Mouse (Mus musculus) stomach, embryonic 16.5 days (tissue): ENCODE data around the gene Clhc1. TPM values are rescaled to one million over a fixed set of nuclear protein-coding genes. Genes with fewer than 3 reads are reported as not detected.

ENCODE experiments used
- ATAC-seq: fragments of 200-750 bp; cut with Nextera tagmentation; 2 replicates; pipeline ENCODE4 v1.8.0; 2017; ENCODE audit warnings: moderate number of reproducible peaks, moderate TSS enrichment; ENCODE audit not compliant: insufficient read depth, low FRiP score
- H3K27ac ChIP-seq: fragments of 300-500 bp; sonication (generic); 2 replicates; pipeline ENCODE4 v1.5.1; 2014; ENCODE audit warnings: low read length
- H3K27me3 ChIP-seq: fragments of 300-500 bp; sonication (generic); 2 replicates; pipeline ENCODE4 v1.6.1; 2014; ENCODE audit warnings: low read length, control low read depth, mixed read lengths; ENCODE audit not compliant: control insufficient read depth, insufficient read depth
- H3K36me3 ChIP-seq: fragments of 300-500 bp; sonication (generic); 2 replicates; pipeline ENCODE4 v1.6.1; 2014; ENCODE audit warnings: low read length; ENCODE audit not compliant: control insufficient read depth, insufficient read depth
- H3K4me1 ChIP-seq: fragments of 300-500 bp; sonication (generic); 2 replicates; pipeline ENCODE4 v1.6.1; 2014; ENCODE audit warnings: low read length, control low read depth, mixed read lengths; ENCODE audit not compliant: control insufficient read depth, insufficient read depth
- H3K4me2 ChIP-seq: fragments of 300-500 bp; sonication (generic); 2 replicates; pipeline ENCODE4 v1.6.1; 2014; ENCODE audit warnings: low read depth, low read length, mixed read lengths
- H3K4me3 ChIP-seq: fragments of 300-500 bp; sonication (generic); replicated peaks from 2 replicates; pipeline ENCODE4 v1.5.1; 2014; ENCODE audit warnings: mild to moderate bottlenecking, low read length
- H3K9ac ChIP-seq: fragments of 300-500 bp; sonication (generic); 2 replicates; pipeline ENCODE4 v1.6.1; 2014; ENCODE audit warnings: low read length
- H3K9me3 ChIP-seq: fragments of 300-500 bp; sonication (generic); replicated peaks from 2 replicates; pipeline ENCODE4 v1.6.1; 2016; ENCODE audit warnings: low read length, control low read depth; ENCODE audit not compliant: control insufficient read depth
- WGBS: fragments of 180-500 bp; shearing (Covaris S2); extraction: QIAGEN DNeasy Blood & Tissue Kit; methylation state at CpG from one replicate; pipeline ENCODE4 v1.1.7; 2014; 5-methylcytosine and 5-hydroxymethylcytosine counted together
- polyA plus RNA-seq: library from polyadenylated mRNA; unstranded; fragments of >200 nt; fragmentation: Nextera tagmentation; extraction: Ambion mirVana; gene quantifications from 2 replicates; pipeline ENCODE4 v1.2.1, GENCODE M21; 2015

Clhc1 gene
- polyA plus RNA-seq, 1 experiment from 2014 or later = 0.28 TPM

DNA sequence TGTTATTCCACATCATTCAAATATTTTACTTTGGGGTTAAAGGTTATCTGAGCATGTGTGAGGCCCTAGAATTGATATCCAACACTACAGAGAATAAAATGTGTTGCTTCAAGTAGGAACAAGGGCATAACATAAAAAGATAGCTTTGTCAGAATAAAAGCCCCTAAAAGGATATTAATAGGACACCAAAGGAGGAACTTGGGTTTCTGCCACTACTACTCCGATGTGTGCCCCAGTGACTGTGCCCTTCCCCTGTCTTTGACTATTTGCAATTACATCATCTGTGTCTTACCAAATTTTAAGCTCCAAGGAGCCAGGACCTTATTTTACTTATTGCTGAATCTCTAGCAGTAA is 1.7 kb downstream of the Clhc1 start:
- Histone ChIP-seq H3K4me1 (peaks cover 5% of the 10 kb centered on the region), H3K4me2 (no peak overlapping the region), H3K36me3 (peaks cover 11% of the 10 kb centered on the region), H3K27me3 (no peaks in the 10 kb centered on the region), H3K4me3 (no peak overlapping the region), H3K9me3 (no peaks in the 10 kb centered on the region), H3K27ac (no peak overlapping the region), H3K9ac (no peak overlapping the region)
- 89% methylated on average over 1 of the region's 1 CpGs for WGBS
- ATAC-seq = no peak

DNA sequence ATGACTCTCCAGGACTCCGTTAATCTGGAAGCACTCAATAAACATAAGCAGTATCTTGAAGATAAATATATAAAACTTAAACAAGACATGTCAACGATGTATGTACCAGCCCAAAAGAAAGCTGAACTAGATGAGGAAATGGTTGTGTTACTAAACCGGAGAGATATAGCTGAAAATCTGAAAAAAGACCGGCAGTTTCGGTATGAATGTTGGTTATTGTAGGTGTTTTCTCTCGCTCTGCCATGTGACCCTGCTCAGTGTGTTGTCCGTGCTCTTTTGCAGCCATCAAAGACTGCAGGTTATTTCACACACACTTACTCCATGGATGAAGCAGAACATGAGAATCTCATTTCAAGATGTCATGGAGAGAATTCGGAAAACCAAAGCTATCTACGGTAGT is 12.7 kb downstream of the Clhc1 start:
- WGBS = 82% methylated on average over 9 of the region's 9 CpGs
- no peaks in the 10 kb centered on the region for H3K36me3 ChIP-seq
- no peaks in the 10 kb centered on the region for H3K9me3 ChIP-seq

DNA sequence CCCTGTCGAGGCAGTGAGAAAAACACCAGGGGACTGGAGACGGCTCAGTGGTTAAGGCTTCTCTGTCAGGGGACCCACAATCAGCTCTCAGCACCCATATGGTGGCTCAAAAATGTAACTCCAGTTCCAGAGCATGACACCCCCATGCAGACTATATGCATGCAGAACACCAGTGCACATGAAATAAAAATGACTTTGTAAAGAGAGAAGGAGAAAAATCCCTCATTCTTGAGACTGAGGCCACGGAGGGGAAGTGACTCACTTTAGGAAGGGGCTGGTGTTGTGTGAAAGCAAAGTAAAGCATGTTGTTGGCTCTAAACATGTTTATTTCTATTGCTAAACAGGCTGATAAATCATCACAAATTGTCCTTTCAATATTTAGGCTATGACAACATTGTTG is 13.2 kb downstream of the Clhc1 start:
- WGBS = 78% methylated on average over 3 of the region's 3 CpGs
- H3K27ac ChIP-seq = no peak overlapping the region
- no peaks in the 10 kb centered on the region for H3K36me3 ChIP-seq
- no peak overlapping the region for H3K4me3 ChIP-seq
- no peaks in the 10 kb centered on the region for H3K4me1 ChIP-seq
- H3K9me3 ChIP-seq = no peaks in the 10 kb centered on the region
- H3K9ac ChIP-seq = no peak overlapping the region
- no peaks in the 10 kb centered on the region for H3K27me3 ChIP-seq
- no peak for ATAC-seq
- H3K4me2 ChIP-seq = no peak overlapping the region

More for the DNA sequence above, 12.7 kb downstream of the Clhc1 start:
- Histone ChIP-seq H3K9ac (no peak overlapping the region), H3K4me2 (no peak overlapping the region), H3K4me3 (no peak overlapping the region), H3K27ac (no peak overlapping the region), H3K4me1 (no peaks in the 10 kb centered on the region), H3K27me3 (no peaks in the 10 kb centered on the region)
- no peak for ATAC-seq

GRCm38 (mm10) chr11:29563406-29563805 is 15.7 kb downstream of the Clhc1 start:
- Histone ChIP-seq H3K9ac (no peak overlapping the region), H3K36me3 (no peaks in the 10 kb centered on the region), H3K4me3 (no peak overlapping the region), H3K27me3 (no peaks in the 10 kb centered on the region), H3K27ac (no peak overlapping the region), H3K4me1 (no peaks in the 10 kb centered on the region), H3K9me3 (no peaks in the 10 kb centered on the region), H3K4me2 (no peak overlapping the region)
- no peak for ATAC-seq
- 89% methylated on average over 2 of the region's 2 CpGs for whole genome bisulfite sequencing

DNA sequence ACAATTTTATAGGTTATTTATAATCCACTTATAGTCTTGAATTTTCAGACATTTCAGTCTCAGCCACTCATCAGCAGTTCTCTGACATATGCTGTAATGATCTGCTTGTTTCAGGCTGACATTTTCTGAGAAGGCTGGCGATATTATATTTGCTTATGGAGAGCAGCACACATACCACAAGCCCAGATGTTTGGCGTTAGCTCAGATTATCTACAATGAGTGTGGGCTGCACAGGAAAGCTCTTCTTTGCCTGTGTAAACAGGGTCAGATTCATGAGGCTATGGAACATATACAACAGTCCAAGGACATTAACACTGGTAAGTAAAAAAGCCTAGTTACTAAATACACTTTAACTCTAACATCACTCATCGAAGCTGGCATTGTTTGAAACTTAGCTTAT is 23.8 kb downstream of the Clhc1 start:
- no peak for ATAC-seq
- no peak overlapping the region for H3K4me3 ChIP-seq
- H3K4me1 ChIP-seq = no peaks in the 10 kb centered on the region
- 25% methylated on average over 3 of the region's 3 CpGs for WGBS
- H3K9me3 ChIP-seq = no peaks in the 10 kb centered on the region
- no peaks in the 10 kb centered on the region for H3K36me3 ChIP-seq
- H3K27me3 ChIP-seq = no peaks in the 10 kb centered on the region
- H3K9ac ChIP-seq = no peak overlapping the region
- H3K27ac ChIP-seq = no peak overlapping the region
- no peak overlapping the region for H3K4me2 ChIP-seq

DNA sequence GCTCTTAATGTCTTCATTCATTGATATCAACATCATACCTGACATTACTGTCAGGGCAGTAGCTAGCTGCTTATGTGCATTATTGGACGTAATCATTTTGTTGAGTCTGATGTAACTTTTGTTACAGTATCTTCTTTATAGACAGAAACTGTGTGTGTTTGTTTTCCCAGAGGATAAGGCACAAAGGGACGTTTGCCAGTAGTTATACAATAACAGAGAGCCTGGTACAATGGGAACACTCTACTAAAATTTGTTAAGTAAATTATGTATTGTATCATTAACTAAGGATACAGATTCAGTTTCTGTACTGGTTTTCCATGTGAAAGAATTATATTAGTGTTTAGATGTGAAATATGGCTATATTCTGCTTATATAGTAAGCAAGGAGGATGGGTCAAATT is 24.9 kb downstream of the Clhc1 start:
- H3K27ac ChIP-seq = no peak overlapping the region
- H3K27me3 ChIP-seq = no peaks in the 10 kb centered on the region
- 59% methylated on average over 2 of the region's 2 CpGs for WGBS
- H3K4me1 ChIP-seq = no peaks in the 10 kb centered on the region
- H3K9ac ChIP-seq = no peak overlapping the region
- no peaks in the 10 kb centered on the region for H3K9me3 ChIP-seq
- no peak for ATAC-seq
- no peak overlapping the region for H3K4me2 ChIP-seq
- no peak overlapping the region for H3K4me3 ChIP-seq
- H3K36me3 ChIP-seq = no peaks in the 10 kb centered on the region

DNA sequence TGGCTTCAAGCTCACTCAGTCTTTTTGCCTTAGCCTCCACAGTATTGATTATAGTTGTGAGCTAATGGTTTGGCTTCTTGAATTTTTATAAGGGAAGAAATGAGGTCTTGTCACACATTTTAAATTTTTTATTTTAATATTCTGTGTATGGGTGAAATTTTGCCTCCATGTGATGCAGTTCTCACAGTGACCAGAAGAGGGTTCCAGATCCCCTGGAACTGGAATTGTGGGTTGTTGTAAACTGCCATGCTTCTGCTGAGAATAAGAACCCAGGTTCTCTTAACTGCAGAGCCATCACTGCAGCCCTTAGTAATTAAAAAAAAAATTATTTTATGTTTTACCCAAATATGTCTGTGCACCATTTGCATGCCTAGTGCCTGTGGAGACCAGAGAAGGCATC is 31.9 kb downstream of the Clhc1 start:
- ATAC-seq = no peak

DNA sequence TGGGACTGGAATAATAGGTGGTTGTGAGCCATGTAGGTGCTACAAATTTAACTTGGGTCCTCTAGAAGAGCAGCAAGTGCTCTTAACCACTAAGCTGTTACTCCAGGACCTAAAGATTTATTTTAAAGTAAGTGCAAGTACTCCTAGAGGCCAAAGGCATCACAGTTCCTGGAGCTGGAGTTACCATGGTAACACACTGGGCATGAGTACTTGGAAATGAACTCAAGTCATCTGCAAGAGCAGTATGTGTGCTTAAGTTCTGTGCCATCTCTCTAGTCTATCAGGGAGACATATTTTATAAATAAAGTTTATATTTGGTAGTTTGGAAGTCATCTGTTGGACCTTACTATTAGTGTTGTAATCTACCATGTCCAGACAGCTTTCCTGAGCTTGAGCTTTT is 47.5 kb downstream of the Clhc1 start:
- no peak for ATAC-seq
- no peaks in the 10 kb centered on the region for H3K27me3 ChIP-seq
- H3K9me3 ChIP-seq = no peaks in the 10 kb centered on the region
- H3K9ac ChIP-seq = no peak overlapping the region
- H3K27ac ChIP-seq = no peak overlapping the region
- no peaks in the 10 kb centered on the region for H3K4me1 ChIP-seq
- no peak overlapping the region for H3K4me2 ChIP-seq
- H3K4me3 ChIP-seq = no peak overlapping the region
- no peaks in the 10 kb centered on the region for H3K36me3 ChIP-seq

More for the DNA sequence above, 31.9 kb downstream of the Clhc1 start:
- H3K9me3 ChIP-seq = no peaks in the 10 kb centered on the region
- no peak overlapping the region for H3K4me3 ChIP-seq
- no peaks in the 10 kb centered on the region for H3K4me1 ChIP-seq
- H3K9ac ChIP-seq = no peak overlapping the region
- no peak overlapping the region for H3K4me2 ChIP-seq
- H3K27me3 ChIP-seq = no peaks in the 10 kb centered on the region
- H3K36me3 ChIP-seq = no peaks in the 10 kb centered on the region
- H3K27ac ChIP-seq = no peak overlapping the region

DNA sequence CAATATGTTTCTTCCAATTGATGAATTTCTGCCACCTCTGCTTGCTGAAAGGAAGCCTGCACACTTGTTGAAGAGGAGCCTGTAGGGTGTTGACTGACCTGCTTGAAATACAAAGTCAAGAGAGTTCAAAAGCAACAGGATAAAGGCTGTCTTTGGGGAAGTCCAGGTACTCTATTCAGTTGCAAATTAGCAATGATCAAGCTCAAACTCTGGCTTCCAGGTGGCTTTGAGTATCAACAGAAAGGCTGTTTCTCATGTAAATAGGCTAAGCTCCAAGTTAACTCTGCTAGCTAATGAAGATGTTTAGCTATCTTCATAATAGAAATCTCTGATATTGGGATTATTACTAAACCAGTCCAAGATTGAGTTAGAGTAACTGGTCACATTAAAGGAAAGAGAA is 49.4 kb downstream of the Clhc1 start:
- ATAC-seq = no peak
- H3K4me1 ChIP-seq = no peaks in the 10 kb centered on the region
- no peaks in the 10 kb centered on the region for H3K36me3 ChIP-seq
- H3K4me2 ChIP-seq = no peak overlapping the region
- H3K9ac ChIP-seq = no peak overlapping the region
- H3K27ac ChIP-seq = no peak overlapping the region
- no peaks in the 10 kb centered on the region for H3K9me3 ChIP-seq
- no peaks in the 10 kb centered on the region for H3K27me3 ChIP-seq
- H3K4me3 ChIP-seq = no peak overlapping the region

GRCm38 (mm10) chr11:29599000-29599399 is 51.2 kb downstream of the Clhc1 start:
- no peak for ATAC-seq
- H3K9me3 ChIP-seq = no peaks in the 10 kb centered on the region
- no peak overlapping the region for H3K4me2 ChIP-seq
- no peak overlapping the region for H3K9ac ChIP-seq
- no peaks in the 10 kb centered on the region for H3K4me1 ChIP-seq
- no peak overlapping the region for H3K4me3 ChIP-seq
- H3K27ac ChIP-seq = no peak overlapping the region
- no peaks in the 10 kb centered on the region for H3K36me3 ChIP-seq
- no peaks in the 10 kb centered on the region for H3K27me3 ChIP-seq
